ENCODE assay signal across 18 mouse cellular contexts in genomic region chr9:61857817-61858216, GRCm38 (mm10). TPM values are rescaled to one million over a fixed set of nuclear protein-coding genes. Genes with fewer than 3 reads are reported as not detected.
A peak's percentile ranks its signal among the peaks of the same experiment; 100 is the strongest.
DNase-seq lines count a peak whose midpoint lies in the region; ATAC-seq lines count a peak whose summit lies in the region.
"Had no signal": no experiment of that assay in that cellular context is flagged by ENCODE, and none has a peak within 500 bp of the region (broad histone marks: within the 10 kb centered on the region; RNA-seq: fewer than 3 reads in every experiment).

No protein-coding gene starts in this region.

- H3K9me3 ChIP-seq in forebrain, embryonic 10.5 days, result no peaks in the 10 kb centered on the region
- H3K9me3 ChIP-seq in forebrain, embryonic 12.5 days, result no peaks in the 10 kb centered on the region
- H3K9me3 ChIP-seq in midbrain, embryonic 10.5 days (replicated peaks), result no peaks in the 10 kb centered on the region
- H3K9me3 ChIP-seq in midbrain, embryonic 15.5 days, result no peaks in the 10 kb centered on the region
- H3K9me3 ChIP-seq: embryonic facial prominence, embryonic 10.5 days; forebrain, embryonic 15.5 days; heart, embryonic 12.5 days; hindbrain, embryonic 15.5 days had no signal

- 0 out of 2 replicates have a peak overlapping the region, but pooled peaks have one; percentile 12 for H3K27ac ChIP-seq in forebrain, embryonic 10.5 days
- no peak overlapping the region for H3K27ac ChIP-seq in forebrain, embryonic 12.5 days
- H3K27ac ChIP-seq in midbrain, embryonic 10.5 days (replicated peaks), result 0 out of 2 replicates have a peak overlapping the region, but pooled peaks have one; percentile 1
- H3K27ac ChIP-seq in midbrain, embryonic 15.5 days, result no peak overlapping the region
- H3K27ac ChIP-seq: embryonic facial prominence, embryonic 10.5 days; forebrain, embryonic 15.5 days; hindbrain, embryonic 15.5 days had no signal

- no peak overlapping the region for H3K9ac ChIP-seq in forebrain, embryonic 12.5 days
- no peak overlapping the region for H3K9ac ChIP-seq in midbrain, embryonic 15.5 days
- H3K9ac ChIP-seq: forebrain, embryonic 15.5 days; heart, embryonic 12.5 days; hindbrain, embryonic 15.5 days had no signal

- peaks cover 49% of the 10 kb centered on the region for H3K27me3 ChIP-seq in forebrain, embryonic 10.5 days (ENCODE audit: poor library complexity, severe bottlenecking)
- peaks cover 30% of the 10 kb centered on the region for H3K27me3 ChIP-seq in forebrain, embryonic 12.5 days
- peaks cover 31% of the 10 kb centered on the region for H3K27me3 ChIP-seq in midbrain, embryonic 10.5 days (ENCODE audit: low read depth, poor library complexity, severe bottlenecking)
- H3K27me3 ChIP-seq in midbrain, embryonic 15.5 days (replicated peaks), result no peaks in the 10 kb centered on the region
- H3K27me3 ChIP-seq: forebrain, embryonic 15.5 days had no signal

- H3K36me3 ChIP-seq in forebrain, embryonic 10.5 days (replicated peaks), result no peaks in the 10 kb centered on the region
- H3K36me3 ChIP-seq in forebrain, embryonic 12.5 days (replicated peaks), result no peaks in the 10 kb centered on the region
- no peaks in the 10 kb centered on the region for H3K36me3 ChIP-seq in midbrain, embryonic 10.5 days
- no peaks in the 10 kb centered on the region for H3K36me3 ChIP-seq in midbrain, embryonic 15.5 days (replicated peaks)
- H3K36me3 ChIP-seq: embryonic facial prominence, embryonic 10.5 days; forebrain, embryonic 15.5 days; heart, embryonic 12.5 days; hindbrain, embryonic 15.5 days had no signal

- 91% methylated on average over 6 of the region's 6 CpGs for WGBS in forebrain, embryonic 10.5 days
- 89% methylated on average over 6 of the region's 6 CpGs for WGBS in forebrain, embryonic 12.5 days
- WGBS in midbrain, embryonic 10.5 days, result 92% methylated on average over 6 of the region's 6 CpGs
- WGBS in midbrain, embryonic 15.5 days, result 91% methylated on average over 6 of the region's 6 CpGs

- DNase-seq in forebrain, embryonic 10.5 days (ENCODE audit: extremely low spot score, low spot score), result no peak
- no peak for DNase-seq in midbrain, embryonic 10.5 days (ENCODE audit: low spot score)
- no peak for DNase-seq in spleen, adult 12 weeks (ENCODE audit: low spot score)
- DNase-seq in cerebellum, postnatal 25 days, result no peak
- DNase-seq: adrenal gland, postnatal 14 days; cerebellum, adult 11-12 months; cerebellum, adult 9-10 months; cerebellum, postnatal 36 days; gastrocnemius, postnatal 36 days had no signal

- no peak for ATAC-seq in forebrain, embryonic 12.5 days (ENCODE audit: low FRiP score)
- no peak for ATAC-seq in midbrain, embryonic 15.5 days (replicated peaks)
- peak; percentile 25 to 42 for ATAC-seq in hematopoietic stem cell, adult 5-6 weeks (replicated peaks in 1 of 2; ENCODE audit: insufficient read depth in 1 of 2, low FRiP score in 2 of 2, low TSS enrichment in 1 of 2, low read depth in 1 of 2, poor library complexity in 2 of 2, severe bottlenecking in 2 of 2)
- ATAC-seq: activated CD4-positive, CD25-positive, alpha-beta regulatory T cell, adult 4 months; forebrain, embryonic 15.5 days; Patski had no signal

- H3K4me2 ChIP-seq in forebrain, embryonic 12.5 days, result no peak overlapping the region
- no peak overlapping the region for H3K4me2 ChIP-seq in midbrain, embryonic 15.5 days
- H3K4me2 ChIP-seq: forebrain, embryonic 15.5 days; heart, embryonic 12.5 days; hindbrain, embryonic 15.5 days had no signal

- H3K4me3 ChIP-seq in forebrain, embryonic 10.5 days, result no peak overlapping the region
- H3K4me3 ChIP-seq in forebrain, embryonic 12.5 days (replicated peaks), result no peak overlapping the region
- no peak overlapping the region for H3K4me3 ChIP-seq in midbrain, embryonic 10.5 days
- H3K4me3 ChIP-seq in midbrain, embryonic 15.5 days, result no peak overlapping the region
- H3K4me3 ChIP-seq: embryonic facial prominence, embryonic 10.5 days; forebrain, embryonic 15.5 days; heart, embryonic 12.5 days; hindbrain, embryonic 15.5 days had no signal

- H3K4me1 ChIP-seq in forebrain, embryonic 10.5 days, result peaks cover 17% of the 10 kb centered on the region
- peaks cover 12% of the 10 kb centered on the region for H3K4me1 ChIP-seq in forebrain, embryonic 12.5 days
- peaks cover 11% of the 10 kb centered on the region for H3K4me1 ChIP-seq in midbrain, embryonic 10.5 days
- no peaks in the 10 kb centered on the region for H3K4me1 ChIP-seq in midbrain, embryonic 15.5 days

RNA-seq across cellular contexts. Expression of gene Rplp1, which starts 56.5 kb away (rescaled TPM):
- polyA plus RNA-seq in forebrain, embryonic 10.5 days (2016; fragmentation: Nextera tagmentation; extraction: Ambion mirVana), result 1,247 and 1,263 TPM in 2 replicates
- polyA plus RNA-seq in forebrain, embryonic 12.5 days (2016; fragmentation: Nextera tagmentation; extraction: Ambion mirVana), result 758 and 840 TPM in 2 replicates
- 965 and 1,195 TPM in 2 replicates for polyA plus RNA-seq in midbrain, embryonic 10.5 days (2016; fragmentation: Nextera tagmentation; extraction: Ambion mirVana)
- 856 and 860 TPM in 2 replicates for polyA plus RNA-seq in midbrain, embryonic 15.5 days (2015; fragmentation: Nextera tagmentation; extraction: Ambion mirVana)
- total RNA-seq in hematopoietic stem cell, adult 5-6 weeks (2017), result 4,785 and 5,477 TPM in 2 replicates

Comparison
In these comparisons a context has a peak if more than half of its experiments do, and no peak if none do; other contexts are left out.
1. H3K27ac ChIP-seq: peak in forebrain, embryonic 10.5 days (single experiment) and midbrain, embryonic 10.5 days (single experiment); none in forebrain, embryonic 12.5 days (single experiment) and midbrain, embryonic 15.5 days (single experiment).
2. ATAC-seq: peak in hematopoietic stem cell, adult 5-6 weeks (2 of 2); none in forebrain, embryonic 12.5 days (single experiment) and midbrain, embryonic 15.5 days (single experiment).